Mouse (Mus musculus) stomach, embryonic 15.5 days (tissue): Measurements from ENCODE around the gene Olfr765. TPM values are rescaled to one million over a fixed set of nuclear protein-coding genes. Genes with fewer than 3 reads are reported as not detected.
"Not testable (repeated sequence)": the region's sequence is repeated elsewhere in the genome, so short reads cannot be mapped to it uniquely, and the experiment has no call there.

Source experiments
- ATAC-seq: fragments of 200-750 bp; cut with Nextera tagmentation; 2 replicates; pipeline ENCODE4 v1.8.0; 2017; ENCODE audit warnings: low read depth, moderate number of reproducible peaks, moderate TSS enrichment; ENCODE audit not compliant: insufficient read depth, low FRiP score
- H3K27ac ChIP-seq: fragments of 300-500 bp; sonication (generic); 2 replicates; pipeline ENCODE4 v1.5.1; 2015; ENCODE audit warnings: mild to moderate bottlenecking, inconsistent platforms
- H3K27me3 ChIP-seq: fragments of 300-500 bp; sonication (generic); replicated peaks from 2 replicates; pipeline ENCODE4 v1.6.1; 2015; ENCODE audit warnings: inconsistent platforms
- H3K36me3 ChIP-seq: fragments of 300-500 bp; sonication (generic); 2 replicates; pipeline ENCODE4 v1.6.1; 2015; ENCODE audit warnings: inconsistent platforms
- H3K4me1 ChIP-seq: fragments of 300-500 bp; sonication (generic); 2 replicates; pipeline ENCODE4 v1.6.1; 2015; ENCODE audit warnings: inconsistent platforms
- H3K4me2 ChIP-seq: fragments of 300-500 bp; sonication (generic); 2 replicates; pipeline ENCODE4 v1.6.1; 2015; ENCODE audit warnings: mild to moderate bottlenecking, inconsistent platforms
- H3K4me3 ChIP-seq: fragments of 300-500 bp; sonication (generic); replicated peaks from 2 replicates; pipeline ENCODE4 v1.5.1; 2015; ENCODE audit warnings: inconsistent platforms
- H3K9ac ChIP-seq: fragments of 300-500 bp; sonication (generic); 2 replicates; pipeline ENCODE4 v1.6.1; 2015; ENCODE audit warnings: inconsistent platforms
- H3K9me3 ChIP-seq: fragments of 300-500 bp; sonication (generic); 2 replicates; pipeline ENCODE4 v1.6.1; 2016; ENCODE audit warnings: inconsistent platforms
- WGBS: fragments of 180-500 bp; shearing (Covaris S2); methylation state at CpG from one replicate; pipeline ENCODE4 v1.1.7; 2015; 5-methylcytosine and 5-hydroxymethylcytosine counted together
- polyA plus RNA-seq: library from polyadenylated mRNA; unstranded; fragments of >200 nt; fragmentation: Nextera tagmentation; extraction: Ambion mirVana; gene quantifications from 2 replicates; pipeline ENCODE4 v1.2.1, GENCODE M21; 2015

The Olfr765 gene
- polyA plus RNA-seq = not detected in 2 replicates

- H3K4me3 ChIP-seq, H3K4me1 ChIP-seq, H3K27me3 ChIP-seq, H3K9ac ChIP-seq, H3K36me3 ChIP-seq, H3K27ac ChIP-seq, ATAC-seq, H3K9me3 ChIP-seq, H3K4me2 ChIP-seq: not testable (repeated sequence)
Measured at GRCm38 (mm10) chr10:129049898-129050297, at the start of gene Olfr765. Gene Olfr765, minus strand, starts transcription at chr10:129049998.

- Histone ChIP-seq H3K36me3 (no peaks in the 10 kb centered on the region), H3K27me3 (no peaks in the 10 kb centered on the region), H3K9me3 (no peaks in the 10 kb centered on the region), H3K4me3 (no peak within 1 kb of the TSS), H3K9ac (no peak within 1 kb of the TSS), H3K4me2 (no peak within 1 kb of the TSS), H3K27ac (no peak within 1 kb of the TSS), H3K4me1 (no peaks in the 10 kb centered on the region)
- 69% methylated on average over 1 of the region's 1 CpGs for WGBS
- no peak for ATAC-seq
Measured at GRCm38 (mm10) chr10:129099275-129099674, 49.5 kb upstream of the Olfr765 start, which contains the start of gene Olfr768. Gene Olfr768, minus strand, starts transcription at chr10:129099375.

GRCm38 (mm10) chr10:129082810-129083209 is 33.0 kb upstream of the Olfr765 start, which contains the start of gene Olfr767:
Gene Olfr767, minus strand, starts transcription at chr10:129082910.
- not testable (repeated sequence) for H3K4me3 ChIP-seq, H3K9ac ChIP-seq, H3K4me1 ChIP-seq, H3K27me3 ChIP-seq, H3K27ac ChIP-seq, ATAC-seq, H3K4me2 ChIP-seq, H3K36me3 ChIP-seq, H3K9me3 ChIP-seq

GRCm38 (mm10) chr10:129068877-129069276 is 19.1 kb upstream of the Olfr765 start, which contains the start of gene Olfr766-ps1:
Gene Olfr766-ps1, minus strand, starts transcription at chr10:129068977.
- no peaks in the 10 kb centered on the region for H3K36me3 ChIP-seq
- no peak within 1 kb of the TSS for H3K4me3 ChIP-seq
- no peak within 1 kb of the TSS for H3K4me2 ChIP-seq
- H3K27ac ChIP-seq = no peak within 1 kb of the TSS
- H3K27me3 ChIP-seq = no peaks in the 10 kb centered on the region
- no peak within 1 kb of the TSS for H3K9ac ChIP-seq
- no peaks in the 10 kb centered on the region for H3K9me3 ChIP-seq
- H3K4me1 ChIP-seq = no peaks in the 10 kb centered on the region
- no peak for ATAC-seq
- 88% methylated on average over 2 of the region's 2 CpGs for WGBS

GRCm38 (mm10) chr10:129039796-129040195 is 10.0 kb downstream of the Olfr765 start, which contains the start of gene Olfr764-ps1:
Gene Olfr764-ps1, minus strand, starts transcription at chr10:129039896.
- Histone ChIP-seq H3K4me1 (no peaks in the 10 kb centered on the region), H3K4me2 (no peak within 1 kb of the TSS), H3K9me3 (no peaks in the 10 kb centered on the region), H3K4me3 (no peak within 1 kb of the TSS), H3K27me3 (no peaks in the 10 kb centered on the region), H3K9ac (no peak within 1 kb of the TSS), H3K36me3 (no peaks in the 10 kb centered on the region), H3K27ac (no peak within 1 kb of the TSS)
- 81% methylated on average over 3 of the region's 3 CpGs for WGBS
- ATAC-seq = no peak

- no peak overlapping the region for H3K27ac ChIP-seq
- H3K9ac ChIP-seq = no peak overlapping the region
- H3K27me3 ChIP-seq = no peaks in the 10 kb centered on the region
- ATAC-seq = no peak
- no peaks in the 10 kb centered on the region for H3K36me3 ChIP-seq
- H3K4me3 ChIP-seq = no peak overlapping the region
- no peaks in the 10 kb centered on the region for H3K9me3 ChIP-seq
- H3K4me1 ChIP-seq = no peaks in the 10 kb centered on the region
- H3K4me2 ChIP-seq = no peak overlapping the region
- WGBS = 65% methylated on average over 2 of the region's 2 CpGs
Measured at GRCm38 (mm10) chr10:129028343-129028742, 21.5 kb downstream of the Olfr765 start.

- no peak for ATAC-seq
- H3K9me3 ChIP-seq = no peaks in the 10 kb centered on the region
- no peak overlapping the region for H3K27ac ChIP-seq
- no peak overlapping the region for H3K9ac ChIP-seq
- H3K4me2 ChIP-seq = no peak overlapping the region
- WGBS = 59% methylated on average over 3 of the region's 3 CpGs
- H3K4me1 ChIP-seq = no peaks in the 10 kb centered on the region
- no peaks in the 10 kb centered on the region for H3K36me3 ChIP-seq
- no peaks in the 10 kb centered on the region for H3K27me3 ChIP-seq
- no peak overlapping the region for H3K4me3 ChIP-seq
Measured at GRCm38 (mm10) chr10:129026018-129026662, 23.7 kb downstream of the Olfr765 start.

GRCm38 (mm10) chr10:129023319-129023718 is 26.5 kb downstream of the Olfr765 start:
- Histone ChIP-seq H3K27ac (no peak overlapping the region), H3K36me3 (no peaks in the 10 kb centered on the region), H3K4me1 (no peaks in the 10 kb centered on the region), H3K4me3 (no peak overlapping the region), H3K9me3 (no peaks in the 10 kb centered on the region), H3K9ac (no peak overlapping the region), H3K4me2 (no peak overlapping the region), H3K27me3 (no peaks in the 10 kb centered on the region)
- no peak for ATAC-seq

GRCm38 (mm10) chr10:129014477-129014876 is 35.3 kb downstream of the Olfr765 start:
- Histone ChIP-seq H3K27ac (no peak overlapping the region), H3K36me3 (no peaks in the 10 kb centered on the region), H3K27me3 (no peaks in the 10 kb centered on the region), H3K4me3 (no peak overlapping the region), H3K4me2 (no peak overlapping the region), H3K9me3 (no peaks in the 10 kb centered on the region), H3K9ac (no peak overlapping the region), H3K4me1 (no peaks in the 10 kb centered on the region)
- ATAC-seq = no peak

GRCm38 (mm10) chr10:129011511-129011910 is 38.3 kb downstream of the Olfr765 start:
- not testable (repeated sequence) for H3K4me2 ChIP-seq, H3K4me3 ChIP-seq, H3K27me3 ChIP-seq, H3K36me3 ChIP-seq, H3K9ac ChIP-seq, ATAC-seq, H3K27ac ChIP-seq, H3K4me1 ChIP-seq, H3K9me3 ChIP-seq
- 54% methylated on average over 2 of the region's 5 CpGs for WGBS

- H3K27me3 ChIP-seq = no peaks in the 10 kb centered on the region
- no peaks in the 10 kb centered on the region for H3K36me3 ChIP-seq
- WGBS = 68% methylated on average over 2 of the region's 2 CpGs
- no peak within 1 kb of the TSS for H3K27ac ChIP-seq
- H3K4me1 ChIP-seq = no peaks in the 10 kb centered on the region
- no peak within 1 kb of the TSS for H3K9ac ChIP-seq
- H3K4me3 ChIP-seq = no peak within 1 kb of the TSS
- ATAC-seq = no peak
- H3K4me2 ChIP-seq = no peak within 1 kb of the TSS
- H3K9me3 ChIP-seq = no peaks in the 10 kb centered on the region
Measured at GRCm38 (mm10) chr10:129010288-129010841, 39.4 kb downstream of the Olfr765 start, which contains the start of gene Olfr763. Gene Olfr763, plus strand, starts transcription at chr10:129010791.

GRCm38 (mm10) chr10:129004032-129004920 is 45.5 kb downstream of the Olfr765 start:
- H3K36me3 ChIP-seq = no peaks in the 10 kb centered on the region
- WGBS = 69% methylated on average over 14 of the region's 14 CpGs
- no peaks in the 10 kb centered on the region for H3K9me3 ChIP-seq
- no peak overlapping the region for H3K4me3 ChIP-seq
- no peak overlapping the region for H3K27ac ChIP-seq
- H3K4me1 ChIP-seq = no peaks in the 10 kb centered on the region
- ATAC-seq = peak; percentile 59
- no peak overlapping the region for H3K9ac ChIP-seq
- H3K27me3 ChIP-seq = no peaks in the 10 kb centered on the region
- H3K4me2 ChIP-seq = no peak overlapping the region
